Comparison of ENCODE assay signal across 19 mouse cellular contexts in the genomic region with DNA sequence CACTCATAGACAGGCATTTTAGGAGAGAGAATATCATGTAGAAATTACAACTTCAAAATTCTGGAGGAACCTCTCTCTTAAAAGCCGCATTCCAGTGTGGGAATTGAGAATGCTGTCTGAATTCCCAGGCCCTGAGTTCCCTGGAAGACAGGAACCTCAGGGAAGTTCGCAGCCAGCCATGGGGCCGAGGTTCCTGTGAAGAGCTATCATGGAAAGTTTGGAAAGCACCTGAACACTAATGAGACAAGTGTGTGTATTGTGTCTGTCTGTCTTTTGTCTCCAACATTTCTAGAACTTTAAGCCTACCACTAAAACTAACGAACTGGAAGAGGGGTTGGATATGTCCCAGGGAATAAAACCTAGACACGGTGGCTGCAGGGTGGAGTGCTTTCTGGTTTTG.
"Had no signal": no experiment of that assay in that cellular context is flagged by ENCODE, and none has a peak within 500 bp of the region (broad histone marks: within the 10 kb centered on the region; RNA-seq: fewer than 3 reads in every experiment).

No protein-coding gene starts in this region.

- H3K27ac ChIP-seq: midbrain, embryonic 10.5 days; midbrain, embryonic 12.5 days; neural tube, embryonic 13.5 days; neural tube, embryonic 15.5 days had no signal

- H3K9ac ChIP-seq: lung, embryonic 14.5 days; midbrain, embryonic 12.5 days; neural tube, embryonic 13.5 days; neural tube, embryonic 15.5 days had no signal

- DNase-seq: lung, adult 18-20 months; lung, embryonic 14.5 days; lung, postnatal 10 days; lung, postnatal 4 days; midbrain, embryonic 14.5 days; retina, postnatal 1 day; right cerebral cortex, adult 18-20 months; right cerebral cortex, postnatal 25 days; right cerebral cortex, postnatal 4 days; spleen, adult 18-20 months; thymus, adult 18-20 months; thymus, postnatal 14 days; thymus, postnatal 36 days had no signal

- H3K4me1 ChIP-seq: midbrain, embryonic 10.5 days; midbrain, embryonic 12.5 days; neural tube, embryonic 13.5 days; neural tube, embryonic 15.5 days had no signal

- H3K9me3 ChIP-seq: midbrain, embryonic 12.5 days; neural tube, embryonic 15.5 days had no signal

- ATAC-seq: midbrain, embryonic 16.5 days had no signal

- H3K36me3 ChIP-seq: midbrain, embryonic 10.5 days; midbrain, embryonic 12.5 days had no signal

- H3K4me3 ChIP-seq: midbrain, embryonic 10.5 days; midbrain, embryonic 12.5 days; myocyte; neural tube, embryonic 13.5 days; neural tube, embryonic 15.5 days had no signal

- H3K4me2 ChIP-seq: lung, embryonic 14.5 days; midbrain, embryonic 12.5 days; neural tube, embryonic 13.5 days; neural tube, embryonic 15.5 days had no signal

- H3K27me3 ChIP-seq: midbrain, embryonic 12.5 days; neural tube, embryonic 13.5 days; neural tube, embryonic 15.5 days had no signal
